Mouse (Mus musculus): Measurements from ENCODE around the gene Pcolce. TPM values are rescaled to one million over a fixed set of nuclear protein-coding genes. Genes with fewer than 3 reads are reported as not detected.

Pcolce gene
- polyA plus RNA-seq, 1 experiment: 23.4 TPM

DNA sequence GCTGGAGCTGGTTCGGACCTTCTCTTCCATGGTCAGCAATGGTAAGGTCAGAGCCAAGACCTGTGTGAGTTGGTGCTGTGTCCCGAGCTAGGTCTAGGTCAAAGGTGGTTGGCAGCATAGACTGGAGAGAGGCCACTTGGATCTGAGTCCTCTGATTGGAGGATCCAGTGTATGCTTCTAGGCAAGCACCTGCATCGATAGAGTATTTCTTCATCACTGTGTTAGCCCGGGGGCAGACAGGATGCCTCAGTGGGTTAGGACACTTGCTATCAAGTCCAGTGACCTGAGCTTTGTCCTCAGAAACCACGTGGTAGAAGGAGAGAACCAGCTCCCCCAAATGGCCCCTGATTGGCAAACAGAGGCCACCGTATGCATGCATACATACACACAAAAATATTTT lies 33.3 kb downstream of the Pcolce start:
- H3K27ac ChIP-seq (ENCODE audit: control insufficient read depth, insufficient read depth, low read depth, low read length, poor library complexity): no peak overlapping the region
- 71% methylated on average over 6 of the region's 6 CpGs for WGBS

DNA sequence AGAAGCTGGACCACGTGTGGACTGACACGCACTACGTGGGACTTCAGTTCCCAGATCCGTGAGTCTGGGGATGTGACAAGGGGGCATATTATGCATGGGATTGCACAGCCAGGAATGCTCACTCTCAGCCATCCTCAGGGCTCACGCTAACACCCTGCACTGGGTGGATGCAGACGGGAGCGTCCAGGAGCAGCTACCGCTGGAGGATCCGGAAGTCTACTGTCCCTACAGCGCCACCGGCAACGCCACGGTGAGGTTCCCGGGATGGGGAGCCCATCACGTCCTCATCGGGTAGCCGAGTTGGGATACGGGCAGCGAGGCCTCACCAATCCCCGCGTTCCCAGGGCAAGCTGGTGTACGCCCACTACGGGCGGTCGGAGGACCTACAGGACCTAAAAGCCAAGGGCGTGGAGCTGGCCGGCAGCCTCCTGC lies 39.1 kb downstream of the Pcolce start:
- Histone ChIP-seq H3K27ac (ENCODE audit: control insufficient read depth, insufficient read depth, low read depth, low read length, poor library complexity) (no peak overlapping the region), H3K4me1 (ENCODE audit: control insufficient read depth, insufficient read depth, low read length) (no peaks in the 10 kb centered on the region; the same call in 1 of the 2 replicates), H3K4me3 (replicated peaks; ENCODE audit: control insufficient read depth, low read depth, low read length) (no peak overlapping the region)
- TF ChIP-seq CTCF (IDR thresholded peaks at IDR 0.05; ENCODE audit: control insufficient read depth, insufficient read depth, low read length) (no peak), POLR2A (IDR thresholded peaks at IDR 0.05; ENCODE audit: borderline replicate concordance, control insufficient read depth, low read depth, low read length) (no peak)
- WGBS: 93% methylated on average over 27 of the region's 27 CpGs

More for the DNA sequence above, 33.3 kb downstream of the Pcolce start:
- Histone ChIP-seq H3K4me1 (ENCODE audit: control insufficient read depth, insufficient read depth, low read length) (no peaks in the 10 kb centered on the region), H3K4me3 (replicated peaks; ENCODE audit: control insufficient read depth, low read depth, low read length) (no peak overlapping the region)
- TF ChIP-seq POLR2A (IDR thresholded peaks at IDR 0.05; ENCODE audit: borderline replicate concordance, control insufficient read depth, low read depth, low read length): no peak
- no peak for TF ChIP-seq CTCF (IDR thresholded peaks at IDR 0.05; ENCODE audit: control insufficient read depth, insufficient read depth, low read length)

DNA sequence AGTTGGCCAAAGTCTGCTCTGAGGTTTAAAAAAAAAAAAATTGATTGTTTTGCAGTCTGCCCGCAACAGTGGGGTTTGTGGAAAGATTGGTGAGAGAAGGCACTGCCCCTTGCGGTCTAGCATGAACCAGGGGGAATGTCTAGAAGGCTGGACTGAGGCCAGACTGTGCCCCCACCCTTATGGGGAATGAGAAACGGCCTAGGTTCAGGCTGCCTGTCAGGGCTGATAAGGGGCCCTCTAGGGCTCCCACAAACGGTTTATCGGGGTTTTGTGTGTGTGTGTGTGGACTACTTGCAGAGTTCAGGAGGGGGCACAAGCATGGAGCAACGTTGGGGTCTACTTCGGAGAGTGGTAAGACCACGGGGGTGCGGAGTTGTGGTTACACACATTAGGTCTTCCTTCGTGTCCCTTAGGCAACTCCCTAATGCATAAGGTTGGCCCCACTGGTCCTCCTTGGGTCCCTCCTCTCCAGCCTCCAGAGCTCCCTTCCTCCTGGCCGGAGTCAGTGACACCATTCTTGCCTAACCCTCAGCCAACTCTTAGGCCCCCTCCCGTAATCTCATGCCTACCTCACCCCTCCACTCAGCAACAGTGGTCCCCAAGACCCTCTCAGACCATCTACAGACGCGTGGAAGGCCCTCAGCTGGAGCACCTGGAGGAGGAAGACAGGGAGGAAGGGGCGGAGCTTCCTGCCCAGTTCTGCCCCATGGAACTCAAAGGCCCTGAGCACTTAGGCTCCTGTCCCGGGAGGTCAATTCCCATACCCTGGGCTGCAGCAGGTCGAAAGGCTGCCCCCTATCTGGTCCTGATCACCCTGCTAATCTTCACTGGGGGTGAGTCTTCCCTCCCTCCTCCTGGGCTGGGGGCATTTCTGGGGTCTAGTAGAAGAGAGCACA lies 42.6 kb downstream of the Pcolce start:
- WGBS: 3% methylated on average over 17 of the region's 17 CpGs
- TF ChIP-seq CTCF (IDR thresholded peaks at IDR 0.05; ENCODE audit: control insufficient read depth, insufficient read depth, low read length): no peak
- TF ChIP-seq POLR2A (IDR thresholded peaks at IDR 0.05; ENCODE audit: borderline replicate concordance, control insufficient read depth, low read depth, low read length): no peak; the same call in 1 of the 2 replicates
- H3K4me3 ChIP-seq (replicated peaks; ENCODE audit: control insufficient read depth, low read depth, low read length): peak overlapping the region; percentile 68
- peak overlapping the region; percentile 67 for H3K27ac ChIP-seq (ENCODE audit: control insufficient read depth, insufficient read depth, low read depth, low read length, poor library complexity)
- H3K4me1 ChIP-seq (ENCODE audit: control insufficient read depth, insufficient read depth, low read length): no peaks in the 10 kb centered on the region; the same call in 1 of the 2 replicates

DNA sequence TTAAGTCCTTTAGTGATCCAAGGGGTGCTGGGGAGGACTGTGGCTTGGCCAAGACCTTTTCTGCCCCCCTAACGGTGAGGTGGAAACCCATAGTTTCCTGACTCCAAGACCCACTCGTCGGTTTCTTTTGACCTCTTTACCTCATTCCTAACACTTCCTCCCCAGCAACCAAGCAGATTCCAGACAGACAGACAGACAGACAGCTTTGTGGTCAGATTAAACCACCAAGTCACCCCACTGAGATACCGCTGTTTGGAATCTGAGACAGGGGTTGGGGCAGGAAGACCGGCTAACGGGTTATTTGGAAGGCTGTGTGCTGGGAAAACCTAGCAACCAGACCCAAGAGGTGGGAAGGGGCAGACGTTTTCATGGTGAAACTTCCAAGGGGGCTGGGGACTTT lies 43.4 kb downstream of the Pcolce start:
- peak overlapping the region; percentile 15; the same call in 1 of the 2 replicates for H3K27ac ChIP-seq (ENCODE audit: control insufficient read depth, insufficient read depth, low read depth, low read length, poor library complexity)

DNA sequence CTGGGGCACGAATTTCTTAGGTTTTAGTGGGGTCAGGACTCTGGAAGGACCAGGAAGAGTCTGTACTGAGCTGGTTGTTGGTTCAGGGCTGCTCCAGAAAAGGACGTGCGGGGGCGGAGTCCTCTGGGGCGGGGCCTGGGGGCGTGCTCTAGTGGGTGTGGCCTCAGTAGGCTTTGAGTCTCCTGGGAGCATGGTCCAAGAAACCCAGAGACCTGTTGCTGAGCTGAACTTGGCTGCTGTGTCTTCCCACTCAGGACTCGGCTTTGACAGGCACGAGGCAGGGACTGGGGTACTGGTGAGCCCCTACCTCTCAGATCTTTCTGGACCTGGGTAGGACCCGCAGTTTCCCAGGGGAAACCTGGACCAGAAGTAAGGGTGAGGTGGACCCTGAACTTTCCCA lies 43.9 kb downstream of the Pcolce start, which contains the start of gene Tfr2:
TSS of gene Tfr2 (plus strand) at position 176 of the 400 bp plus-strand sequence.
- Histone ChIP-seq H3K4me1 (ENCODE audit: control insufficient read depth, insufficient read depth, low read length) (no peaks in the 10 kb centered on the region; the same call in 1 of the 2 replicates), H3K4me3 (replicated peaks; ENCODE audit: control insufficient read depth, low read depth, low read length) (peak within 1 kb of the TSS; percentile 48), H3K27ac (ENCODE audit: control insufficient read depth, insufficient read depth, low read depth, low read length, poor library complexity) (peak within 1 kb of the TSS; percentile 67; the same call in 1 of the 2 replicates)
- TF ChIP-seq CTCF (IDR thresholded peaks at IDR 0.05; ENCODE audit: control insufficient read depth, insufficient read depth, low read length): no peak
- TF ChIP-seq POLR2A (IDR thresholded peaks at IDR 0.05; ENCODE audit: borderline replicate concordance, control insufficient read depth, low read depth, low read length): no peak
- WGBS: 2% methylated on average over 9 of the region's 9 CpGs

More for the DNA sequence above, 43.4 kb downstream of the Pcolce start:
- WGBS: 2% methylated on average over 7 of the region's 7 CpGs
- peak overlapping the region; percentile 42 for H3K4me3 ChIP-seq (replicated peaks; ENCODE audit: control insufficient read depth, low read depth, low read length)
- TF ChIP-seq POLR2A (IDR thresholded peaks at IDR 0.05; ENCODE audit: borderline replicate concordance, control insufficient read depth, low read depth, low read length) (no peak), CTCF (IDR thresholded peaks at IDR 0.05; ENCODE audit: control insufficient read depth, insufficient read depth, low read length) (no peak)
- no peaks in the 10 kb centered on the region; the same call in 1 of the 2 replicates for H3K4me1 ChIP-seq (ENCODE audit: control insufficient read depth, insufficient read depth, low read length)

DNA sequence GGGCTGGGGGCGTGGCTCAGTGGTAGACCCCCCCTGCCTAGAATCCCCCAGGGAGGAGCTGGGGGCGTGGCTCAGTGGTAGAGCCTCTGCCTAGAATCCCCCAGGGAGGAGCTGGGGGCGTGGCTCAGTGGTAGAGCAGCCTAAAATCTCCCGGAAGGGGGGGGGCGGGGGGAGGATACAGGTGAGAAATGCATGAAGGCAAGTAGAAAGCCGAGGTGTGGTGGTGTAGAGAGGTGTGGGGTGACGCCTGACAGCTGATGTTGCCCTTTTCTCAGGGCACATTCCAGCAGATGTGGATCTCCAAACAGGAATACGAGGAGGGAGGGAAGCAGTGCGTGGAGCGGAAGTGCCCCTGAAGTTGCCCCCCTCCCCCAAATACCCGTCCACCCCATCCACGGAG lies 44.6 kb downstream of the Pcolce start:
- 64% methylated on average over 12 of the region's 12 CpGs for WGBS
- no peak overlapping the region for H3K27ac ChIP-seq (ENCODE audit: control insufficient read depth, insufficient read depth, low read depth, low read length, poor library complexity)
- TF ChIP-seq CTCF (IDR thresholded peaks at IDR 0.05; ENCODE audit: control insufficient read depth, insufficient read depth, low read length): no peak
- no peak for TF ChIP-seq POLR2A (IDR thresholded peaks at IDR 0.05; ENCODE audit: borderline replicate concordance, control insufficient read depth, low read depth, low read length)
- H3K4me1 ChIP-seq (ENCODE audit: control insufficient read depth, insufficient read depth, low read length): no peaks in the 10 kb centered on the region; the same call in 1 of the 2 replicates
- no peak overlapping the region for H3K4me3 ChIP-seq (replicated peaks; ENCODE audit: control insufficient read depth, low read depth, low read length)

DNA sequence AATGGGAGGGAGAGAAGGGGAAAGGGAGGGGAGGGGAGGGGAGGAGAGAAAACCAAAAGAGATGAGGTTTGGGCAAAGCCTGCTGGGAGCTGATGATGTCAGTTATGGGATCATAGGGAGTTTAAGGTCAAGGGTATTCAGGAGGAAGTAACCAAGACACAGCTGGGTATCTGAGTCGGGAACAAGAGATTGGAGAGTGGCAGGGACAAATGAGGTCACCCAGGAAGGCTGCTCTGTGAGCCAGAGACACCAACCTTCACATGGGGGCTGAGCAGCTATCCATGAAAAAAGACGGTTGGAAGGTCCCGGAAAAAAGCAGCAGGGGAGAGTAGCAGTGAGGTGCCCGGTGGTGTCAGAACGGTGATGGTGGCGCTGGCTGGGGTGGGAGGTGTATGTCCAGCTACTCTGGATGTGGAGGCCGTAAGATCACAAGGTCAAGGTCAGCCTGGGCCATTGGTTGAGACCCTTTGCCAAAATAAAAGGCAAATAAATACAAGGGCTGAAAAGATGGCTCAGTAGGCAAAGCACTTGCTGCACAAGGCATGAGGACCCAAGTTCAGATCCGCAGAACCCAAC lies 45.3 kb downstream of the Pcolce start:
- TF ChIP-seq CTCF (IDR thresholded peaks at IDR 0.05; ENCODE audit: control insufficient read depth, insufficient read depth, low read length) (no peak), POLR2A (IDR thresholded peaks at IDR 0.05; ENCODE audit: borderline replicate concordance, control insufficient read depth, low read depth, low read length) (no peak)
- WGBS: 81% methylated on average over 8 of the region's 8 CpGs
- Histone ChIP-seq H3K4me3 (replicated peaks; ENCODE audit: control insufficient read depth, low read depth, low read length) (no peak overlapping the region), H3K4me1 (ENCODE audit: control insufficient read depth, insufficient read depth, low read length) (no peaks in the 10 kb centered on the region; the same call in 1 of the 2 replicates), H3K27ac (ENCODE audit: control insufficient read depth, insufficient read depth, low read depth, low read length, poor library complexity) (no peak overlapping the region)

DNA sequence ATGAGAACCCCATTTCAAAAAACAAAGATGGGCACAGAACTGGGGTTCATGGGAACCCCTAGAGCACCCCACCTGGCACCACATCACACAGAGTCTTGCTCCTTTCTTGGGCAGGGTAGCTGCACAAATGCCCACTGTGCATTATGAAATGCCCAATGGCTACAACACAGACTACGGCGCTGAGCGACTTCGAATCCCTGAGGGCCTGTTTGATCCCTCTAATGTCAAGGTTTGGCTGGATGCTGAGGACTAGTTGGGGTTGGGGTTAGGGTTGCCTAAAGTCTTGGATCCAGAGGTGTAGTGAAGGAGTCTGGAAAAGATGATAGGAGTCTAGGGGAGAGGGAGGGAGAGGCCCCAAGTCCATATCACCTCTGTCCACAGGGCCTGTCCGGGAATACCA lies 47.2 kb downstream of the Pcolce start:
- Histone ChIP-seq H3K4me3 (replicated peaks; ENCODE audit: control insufficient read depth, low read depth, low read length) (no peak overlapping the region), H3K4me1 (ENCODE audit: control insufficient read depth, insufficient read depth, low read length) (no peaks in the 10 kb centered on the region; the same call in 1 of the 2 replicates), H3K27ac (ENCODE audit: control insufficient read depth, insufficient read depth, low read depth, low read length, poor library complexity) (no peak overlapping the region)
- TF ChIP-seq CTCF (IDR thresholded peaks at IDR 0.05; ENCODE audit: control insufficient read depth, insufficient read depth, low read length) (no peak), POLR2A (IDR thresholded peaks at IDR 0.05; ENCODE audit: borderline replicate concordance, control insufficient read depth, low read depth, low read length) (no peak)
- WGBS: 94% methylated on average over 5 of the region's 5 CpGs

All from bone marrow, adult 2 months (tissue).